Mouse (Mus musculus) kidney, adult 2 months (tissue): Measurements from ENCODE around the gene Gm9495. TPM values are rescaled to one million over a fixed set of nuclear protein-coding genes. Genes with fewer than 3 reads are reported as not detected.
"Not testable (repeated sequence)": the region's sequence is repeated elsewhere in the genome, so short reads cannot be mapped to it uniquely, and the experiment has no call there.

Experiments
- DNase-seq: peaks from one replicate; pipeline ENCODE4 v3.0.0; 2021
- H3K27ac ChIP-seq: fragments of 200-500 bp; 2 replicates; pipeline ENCODE4 v1.5.1; 2012; ENCODE audit warnings: low read depth, low read length, control low read depth, inconsistent platforms; ENCODE audit not compliant: insufficient read depth
- H3K27me3 ChIP-seq: fragments of 200-500 bp; replicated peaks from 2 replicates; pipeline ENCODE4 v1.6.1; 2012; ENCODE audit warnings: mild to moderate bottlenecking, moderate library complexity, low read length, inconsistent platforms; ENCODE audit not compliant: control insufficient read depth, insufficient read depth
- H3K36me3 ChIP-seq: fragments of 200-500 bp; 2 replicates; pipeline ENCODE4 v1.6.1; 2012; ENCODE audit warnings: mild to moderate bottlenecking, moderate library complexity, low read length, inconsistent platforms; ENCODE audit not compliant: control insufficient read depth, insufficient read depth
- H3K4me1 ChIP-seq: fragments of 200-500 bp; 2 replicates; pipeline ENCODE4 v1.6.1; 2011; ENCODE audit warnings: low read length; ENCODE audit not compliant: control insufficient read depth, insufficient read depth
- H3K4me3 ChIP-seq: fragments of 200-500 bp; 2 replicates; pipeline ENCODE4 v1.5.1; 2011; ENCODE audit warnings: mild to moderate bottlenecking, low read depth, low read length, control low read depth; ENCODE audit not compliant: insufficient read depth
- CTCF ChIP-seq: fragments of 200-500 bp; conservative IDR thresholded peaks from 2 replicates; pipeline ENCODE4 v1.5.1; 2011; ENCODE audit warnings: low read depth, mild to moderate bottlenecking, control low read depth, low read length, moderate library complexity, mixed read lengths; ENCODE audit not compliant: insufficient read depth, insufficient read length
- POLR2A ChIP-seq: fragments of 200-500 bp; IDR thresholded peaks from one replicate; pipeline ENCODE4 v1.6.1; 2011; ENCODE audit warnings: low read depth, low read length, control low read depth
- WGBS: fragments of 180-500 bp; shearing (Covaris S2); methylation state at CpG from one replicate; pipeline ENCODE4 v1.1.7; 2018; 5-methylcytosine and 5-hydroxymethylcytosine counted together
- polyA plus RNA-seq: library from polyadenylated mRNA; depleted of rRNA; stranded (reverse); fragments of >200 nt; gene quantifications from 2 replicates; pipeline ENCODE4 v1.2.3, GENCODE M21; 2012; rRNA removed

Gm9495 gene
- polyA plus RNA-seq = not detected in 2 replicates

- H3K4me1 ChIP-seq, H3K4me3 ChIP-seq, H3K36me3 ChIP-seq, H3K27ac ChIP-seq, H3K27me3 ChIP-seq, DNase-seq: not testable (repeated sequence)
- 93% methylated on average over 3 of the region's 3 CpGs for WGBS
Measured at GRCm38 (mm10) chr8:69453465-69453864, at the start of gene Gm9495. TSS of gene Gm9495 (minus strand) at chr8:69453565.

- not testable (repeated sequence) for H3K27ac ChIP-seq, H3K27me3 ChIP-seq, DNase-seq, H3K4me3 ChIP-seq, H3K4me1 ChIP-seq, H3K36me3 ChIP-seq
- 72% methylated on average over 3 of the region's 3 CpGs for WGBS
Measured at GRCm38 (mm10) chr8:69474946-69475345, 21.6 kb upstream of the Gm9495 start.

GRCm38 (mm10) chr8:69420018-69420417, 33.3 kb downstream of the Gm9495 start:
- H3K4me1 ChIP-seq, H3K36me3 ChIP-seq, DNase-seq, H3K4me3 ChIP-seq, H3K27ac ChIP-seq, H3K27me3 ChIP-seq: not testable (repeated sequence)
- 82% methylated on average over 3 of the region's 3 CpGs for WGBS

GRCm38 (mm10) chr8:69414326-69414725, 39.0 kb downstream of the Gm9495 start:
- WGBS = 96% methylated on average over 1 of the region's 1 CpGs
- Histone ChIP-seq H3K4me1 (no peaks in the 10 kb centered on the region), H3K4me3 (no peak overlapping the region)

GRCm38 (mm10) chr8:69404768-69405167, 48.6 kb downstream of the Gm9495 start:
- Histone ChIP-seq H3K27ac (no peak overlapping the region), H3K36me3 (no peaks in the 10 kb centered on the region)
- 92% methylated on average over 6 of the region's 6 CpGs for WGBS

More at GRCm38 (mm10) chr8:69414326-69414725, 39.0 kb downstream of the Gm9495 start:
- TF ChIP-seq CTCF (no peak), POLR2A (no peak)
- no peak for DNase-seq
- no peaks in the 10 kb centered on the region for H3K27me3 ChIP-seq
- no peak overlapping the region for H3K27ac ChIP-seq
- H3K36me3 ChIP-seq = no peaks in the 10 kb centered on the region

GRCm38 (mm10) chr8:69399956-69400443, 53.4 kb downstream of the Gm9495 start:
- no peak for TF ChIP-seq POLR2A
- TF ChIP-seq CTCF = no peak
- no peaks in the 10 kb centered on the region for H3K4me1 ChIP-seq
- peak overlapping the region; percentile 77 for H3K4me3 ChIP-seq
- DNase-seq = no peak
- no peaks in the 10 kb centered on the region for H3K36me3 ChIP-seq
- H3K27me3 ChIP-seq = no peaks in the 10 kb centered on the region
- H3K27ac ChIP-seq = no peak overlapping the region
- WGBS = 68% methylated on average over 4 of the region's 4 CpGs

More at GRCm38 (mm10) chr8:69404768-69405167, 48.6 kb downstream of the Gm9495 start:
- Histone ChIP-seq H3K4me3 (no peak overlapping the region), H3K27me3 (no peaks in the 10 kb centered on the region), H3K4me1 (no peaks in the 10 kb centered on the region)
- no peak for TF ChIP-seq POLR2A
- TF ChIP-seq CTCF = no peak
- DNase-seq = no peak

GRCm38 (mm10) chr8:69399181-69399955, 54.0 kb downstream of the Gm9495 start:
- WGBS = 13% methylated on average over 43 of the region's 43 CpGs
- DNase-seq = peak; percentile 74
- Histone ChIP-seq H3K27ac (peak overlapping the region; percentile 62), H3K36me3 (no peaks in the 10 kb centered on the region), H3K4me3 (peak overlapping the region; percentile 77), H3K4me1 (0 out of 2 replicates have a peak, but pooled peaks cover under 1% of the 10 kb centered on the region), H3K27me3 (no peaks in the 10 kb centered on the region)
- TF ChIP-seq CTCF (peak; percentile 17; the same call in 1 of the 2 replicates), POLR2A (no peak)
